Mouse (Mus musculus): ENCODE measurements around the gene Mrtfa.
A peak's percentile ranks its signal among the peaks of the same experiment; 100 is the strongest.

Gene Mrtfa

GRCm38 (mm10) chr15:81035417-81036162 lies 155.0 kb downstream of the Mrtfa start:
- DNase-seq (ENCODE audit: low read depth in 2 of 2, low spot score in 2 of 2), result peak; percentile 60 to 61

- no peak for DNase-seq (ENCODE audit: low read depth in 2 of 2, low spot score in 2 of 2)
These were observed 156.4 kb downstream of the Mrtfa start for GRCm38 (mm10) chr15:81034119-81034518.

DNA sequence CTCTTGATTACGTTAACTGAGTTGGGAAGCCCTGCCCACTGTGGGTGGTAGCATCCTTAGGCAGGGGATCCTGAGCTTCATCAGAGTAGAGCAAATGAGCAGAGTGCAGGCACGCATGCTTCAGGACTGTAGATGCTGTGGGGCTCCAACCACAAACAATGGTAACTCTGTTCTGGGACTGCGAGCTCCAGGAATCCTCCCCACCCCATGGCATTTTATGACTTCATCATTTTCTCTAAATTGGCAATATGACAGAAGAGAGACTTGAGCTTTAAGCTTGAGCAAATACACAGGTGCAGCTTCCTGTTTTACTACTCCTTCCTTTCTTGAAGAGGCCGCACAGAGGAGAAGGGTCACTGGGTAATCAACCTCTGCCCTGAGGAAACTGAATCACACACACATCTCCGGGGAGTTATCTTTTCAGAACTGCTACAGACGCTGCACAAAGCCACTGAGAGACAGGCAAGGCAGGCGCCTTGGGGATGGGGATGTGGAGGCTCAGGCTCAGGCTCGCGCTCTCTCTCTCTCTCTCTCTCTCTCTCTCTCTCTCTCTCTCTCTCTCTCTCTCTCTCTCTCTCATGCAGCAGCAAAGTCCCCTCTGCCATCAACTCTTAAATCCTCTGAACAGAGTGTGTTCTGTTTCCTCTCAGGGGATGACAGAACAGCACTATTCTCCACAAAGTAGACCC lies 157.5 kb downstream of the Mrtfa start:
- peak; percentile 32 to 44 for DNase-seq (ENCODE audit: low read depth in 2 of 2, low spot score in 2 of 2)

GRCm38 (mm10) chr15:81031611-81032010 lies 158.9 kb downstream of the Mrtfa start:
- DNase-seq (ENCODE audit: low read depth in 2 of 2, low spot score in 2 of 2), result no peak

DNA sequence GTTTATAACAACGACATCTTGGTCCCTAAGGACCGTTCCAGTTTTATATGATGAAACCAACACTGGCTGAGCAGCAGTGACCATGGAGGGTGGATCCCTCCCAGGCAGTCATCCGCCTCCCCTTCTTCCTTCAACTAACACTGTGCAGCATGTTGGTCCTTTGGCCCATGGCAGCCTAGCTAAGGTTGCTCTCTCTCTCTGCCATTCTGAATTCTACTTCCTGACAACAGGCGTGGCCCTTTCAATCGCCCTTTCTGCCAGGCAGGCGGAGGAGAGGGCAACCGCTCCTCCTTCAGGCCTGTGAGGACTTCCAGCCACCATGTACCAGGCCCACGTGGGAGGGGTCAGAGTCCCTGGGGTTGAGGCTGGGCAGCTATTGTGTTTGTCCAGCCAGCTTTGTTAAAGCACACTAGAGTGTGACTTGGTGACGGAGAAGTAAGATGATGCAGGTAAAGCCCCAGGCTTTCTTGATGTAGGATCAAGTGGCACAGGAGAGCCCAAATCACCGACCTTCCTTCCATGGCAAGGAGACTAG lies 159.6 kb downstream of the Mrtfa start:
- DNase-seq (ENCODE audit: low read depth in 2 of 2, low spot score in 2 of 2), result no peak

DNA sequence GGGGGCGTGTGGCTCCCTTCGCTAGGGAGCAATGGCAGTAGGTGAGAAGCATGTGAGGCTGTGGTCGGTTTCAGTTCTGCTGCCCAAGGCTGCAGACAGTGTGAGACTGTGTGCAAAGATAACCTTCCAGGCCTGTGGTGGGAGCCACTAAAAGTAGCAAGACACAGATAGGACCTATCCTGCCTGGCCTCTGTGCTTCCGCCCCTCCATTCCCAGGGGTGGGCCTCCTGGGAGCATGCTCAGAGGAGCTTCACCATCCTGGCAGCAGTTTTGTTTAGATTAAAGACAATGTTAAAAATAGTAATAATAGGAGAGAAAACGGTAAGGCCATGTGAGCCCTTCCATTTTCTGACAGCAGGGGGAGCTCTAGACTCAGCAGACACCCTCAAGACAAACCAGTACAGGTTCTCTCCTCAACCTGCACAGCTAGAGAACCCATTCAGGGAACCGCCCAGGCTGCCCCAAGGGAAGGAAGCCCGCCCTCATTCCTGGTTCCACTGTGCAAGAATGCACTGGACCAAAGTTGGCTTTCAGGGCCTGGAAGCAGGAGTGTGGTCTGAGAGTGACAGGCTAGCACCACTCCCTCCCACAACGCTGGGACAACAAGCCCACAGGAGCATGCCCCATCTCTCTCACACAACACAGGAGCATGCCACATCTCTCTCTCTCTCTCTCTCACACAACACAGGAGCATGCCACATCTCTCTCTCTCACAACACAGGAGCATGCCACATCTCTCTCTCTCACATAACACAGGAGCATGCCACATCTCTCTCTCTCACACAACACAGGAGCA lies 163.0 kb downstream of the Mrtfa start:
- DNase-seq (ENCODE audit: low read depth in 2 of 2, low spot score in 2 of 2), result peak; percentile 72 to 83

GRCm38 (mm10) chr15:81026901-81027300 lies 163.7 kb downstream of the Mrtfa start:
- no peak for DNase-seq (ENCODE audit: low read depth in 2 of 2, low spot score in 2 of 2)

GRCm38 (mm10) chr15:81023842-81024241 lies 166.7 kb downstream of the Mrtfa start:
- DNase-seq (ENCODE audit: low read depth in 2 of 2, low spot score in 2 of 2), result no peak

- DNase-seq (ENCODE audit: low read depth in 2 of 2, low spot score in 2 of 2), result no peak
These were observed 168.1 kb downstream of the Mrtfa start for GRCm38 (mm10) chr15:81022437-81022836.

DNA sequence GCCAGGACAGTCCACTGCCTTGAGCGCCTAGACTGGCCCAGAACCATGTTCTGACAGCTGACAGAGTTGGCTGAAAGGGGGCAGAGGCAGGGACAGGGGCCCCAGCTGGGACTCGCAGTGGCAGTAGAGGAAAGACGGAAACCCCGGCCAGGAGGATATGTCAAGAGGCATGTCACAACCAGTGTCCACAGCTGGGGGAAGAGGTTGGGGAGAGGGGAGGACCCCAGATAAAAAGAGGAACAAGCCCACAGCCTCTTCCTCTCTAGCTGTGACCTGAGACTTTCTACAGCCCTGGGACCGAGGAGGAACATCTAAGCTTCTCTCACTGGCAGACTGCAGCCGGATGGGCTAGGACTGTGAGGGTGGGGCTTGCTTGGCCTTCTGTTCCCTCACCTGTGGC lies 169.2 kb downstream of the Mrtfa start:
- DNase-seq (ENCODE audit: low read depth in 2 of 2, low spot score in 2 of 2), result no peak

DNA sequence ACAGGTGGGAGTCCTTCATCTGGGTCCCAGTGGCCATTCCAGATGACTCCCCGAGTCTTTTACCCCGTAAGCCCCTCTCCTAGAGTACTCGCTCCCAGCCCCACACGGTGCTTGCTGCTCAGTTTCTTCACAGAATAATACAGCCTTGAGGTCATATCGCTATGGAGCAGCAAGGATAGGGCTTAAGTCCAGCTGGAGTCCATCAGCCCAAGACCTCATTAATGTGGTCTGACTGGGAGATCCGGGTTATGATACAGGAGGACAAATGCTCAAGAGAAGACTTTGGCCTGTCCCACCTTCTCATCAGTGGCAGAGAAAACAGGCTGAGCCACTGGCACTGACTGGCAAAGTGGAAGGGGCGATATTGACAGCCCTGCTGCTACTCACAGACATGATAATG lies 173.2 kb downstream of the Mrtfa start:
- DNase-seq (ENCODE audit: low read depth in 2 of 2, low spot score in 2 of 2), result no peak

- DNase-seq (ENCODE audit: low read depth in 2 of 2, low spot score in 2 of 2), result no peak
These were observed 174.1 kb downstream of the Mrtfa start for GRCm38 (mm10) chr15:81016488-81016887.

DNA sequence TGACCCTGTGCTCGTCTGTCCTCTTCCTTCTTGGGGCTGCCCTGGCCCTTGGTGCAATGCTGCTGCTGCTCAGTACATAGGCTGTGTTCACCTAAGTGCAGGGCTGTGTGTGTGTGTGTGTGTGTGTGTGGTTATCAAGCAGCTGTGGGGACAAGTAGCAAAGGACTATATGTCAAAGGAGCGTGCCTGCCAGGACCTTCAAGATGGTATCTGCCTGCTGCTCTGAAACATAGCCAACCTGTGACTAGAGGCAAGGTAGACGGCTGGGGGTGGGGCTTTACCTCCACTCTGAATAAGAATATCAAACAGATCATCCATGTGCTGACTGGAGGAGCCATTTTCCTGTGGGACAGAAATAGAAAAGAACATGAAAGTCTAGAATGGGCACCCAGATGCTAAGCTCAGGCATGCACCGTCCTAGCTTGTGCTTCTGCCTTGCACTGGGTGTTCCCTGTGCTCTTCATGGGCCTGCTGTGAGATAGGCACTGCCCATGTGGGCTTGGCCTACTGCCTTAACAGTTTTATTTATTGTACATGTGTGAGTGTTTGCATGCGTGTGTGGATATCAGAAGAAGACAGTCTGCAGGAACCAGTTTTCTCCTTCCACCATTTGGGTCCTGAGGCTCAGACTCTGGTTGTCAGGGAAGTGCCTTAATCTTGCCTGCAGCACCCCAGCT lies 175.4 kb downstream of the Mrtfa start:
- DNase-seq (ENCODE audit: low read depth in 2 of 2, low spot score in 2 of 2), result no peak

DNA sequence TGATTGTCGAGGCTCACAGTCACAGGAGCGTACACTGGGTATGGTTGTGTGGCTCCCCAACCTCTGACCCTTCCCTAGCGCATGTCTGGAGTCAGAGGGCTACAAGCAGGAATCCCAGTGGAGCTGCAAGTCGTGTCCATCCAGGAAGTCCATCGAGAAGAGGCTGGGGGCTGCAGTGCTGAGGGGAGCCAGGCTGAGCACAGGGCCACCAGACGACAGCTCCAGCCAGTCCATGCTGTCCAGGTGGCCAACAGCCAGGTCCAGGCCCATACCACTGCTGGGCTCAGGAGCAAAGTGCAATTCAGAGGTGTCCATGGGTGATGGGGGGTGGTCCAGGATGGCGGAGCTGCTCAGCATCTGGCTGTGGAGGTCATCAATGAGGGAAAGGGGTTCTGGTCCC lies 177.4 kb downstream of the Mrtfa start:
- no peak for DNase-seq (ENCODE audit: low read depth in 2 of 2, low spot score in 2 of 2)

DNA sequence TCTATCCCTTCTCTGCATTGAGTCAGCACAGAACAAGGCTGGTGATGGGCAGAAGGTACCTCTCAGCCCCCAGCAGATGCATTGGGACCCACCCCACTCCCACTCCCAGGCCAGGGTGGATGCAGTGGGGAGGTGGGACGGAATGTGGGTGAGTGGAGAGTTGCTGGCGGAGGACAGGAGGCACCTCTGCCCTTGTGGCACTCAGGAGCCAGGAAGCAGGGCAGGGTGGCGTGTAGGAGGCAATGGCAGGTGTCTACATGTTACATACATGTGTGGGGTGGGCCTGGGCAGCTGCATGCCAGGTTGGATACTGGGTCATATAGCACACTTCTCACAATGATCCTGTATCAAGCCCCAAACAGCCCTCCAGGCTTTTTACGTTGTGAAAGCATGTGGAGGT lies 178.2 kb downstream of the Mrtfa start:
- no peak for DNase-seq (ENCODE audit: low read depth in 2 of 2, low spot score in 2 of 2)

- no peak for DNase-seq (ENCODE audit: low read depth in 2 of 2, low spot score in 2 of 2)
These were observed 179.0 kb downstream of the Mrtfa start for GRCm38 (mm10) chr15:81011523-81011922.

DNA sequence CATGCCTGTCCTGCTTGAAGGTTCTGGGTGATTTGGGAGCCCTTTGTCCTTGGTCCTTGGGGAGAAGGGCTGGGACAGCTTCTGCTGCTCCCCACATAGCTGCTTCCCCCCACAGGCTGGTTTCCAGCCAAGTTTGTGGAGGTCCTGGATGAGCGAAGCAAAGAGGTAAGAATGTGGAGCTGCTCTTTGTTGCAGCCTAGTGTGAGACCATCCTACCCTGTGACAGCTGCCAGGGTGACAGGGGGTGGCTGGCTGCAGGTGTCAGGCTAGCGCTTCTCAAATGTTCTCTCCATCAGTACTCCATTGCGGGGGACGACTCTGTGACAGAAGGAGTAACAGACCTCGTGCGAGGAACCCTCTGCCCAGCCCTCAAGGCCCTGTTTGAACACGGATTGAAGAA lies 180.4 kb downstream of the Mrtfa start:
- DNase-seq (ENCODE audit: low read depth in 2 of 2, low spot score in 2 of 2), result no peak

- DNase-seq (ENCODE audit: low read depth in 2 of 2, low spot score in 2 of 2), result no peak
These were observed 181.9 kb downstream of the Mrtfa start for GRCm38 (mm10) chr15:81008689-81009123.

- DNase-seq (ENCODE audit: low read depth in 2 of 2, low spot score in 2 of 2), result no peak
These were observed 182.7 kb downstream of the Mrtfa start for GRCm38 (mm10) chr15:81007905-81008304.

GRCm38 (mm10) chr15:81007339-81007738 lies 183.2 kb downstream of the Mrtfa start:
- no peak for DNase-seq (ENCODE audit: low read depth in 2 of 2, low spot score in 2 of 2)

DNA sequence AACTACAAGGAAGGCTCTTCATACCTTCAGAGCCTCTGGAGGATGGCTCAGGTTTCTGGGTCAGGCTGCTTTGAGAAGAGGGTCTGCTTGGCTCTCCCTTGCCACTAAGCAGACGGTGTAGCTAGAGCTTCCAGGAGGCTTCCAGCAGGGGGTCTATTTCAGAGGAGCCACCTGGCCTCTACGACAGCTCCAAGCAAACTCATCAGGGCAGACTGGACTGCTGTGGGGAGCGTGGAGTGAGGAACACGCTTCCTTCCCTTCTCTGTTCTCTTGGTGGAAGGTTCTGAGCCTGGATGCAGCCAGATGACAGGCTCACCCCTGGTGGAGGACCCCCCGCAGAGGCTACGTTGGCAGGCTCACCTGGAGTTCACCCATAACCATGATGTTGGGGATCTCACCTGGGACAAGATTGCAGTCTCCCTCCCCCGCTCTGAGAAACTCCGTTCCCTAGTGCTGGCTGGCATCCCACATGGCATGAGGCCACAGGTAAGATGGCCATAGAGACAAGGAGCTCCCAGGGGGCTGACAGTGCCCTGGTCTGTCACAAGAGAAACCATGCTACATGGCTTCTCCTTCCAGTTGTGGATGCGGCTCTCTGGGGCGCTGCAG lies 184.3 kb downstream of the Mrtfa start:
- DNase-seq (ENCODE audit: low read depth in 2 of 2, low spot score in 2 of 2), result no peak

Data from CD8-positive naive resting alpha-beta T cell, adult 2 months (primary cell).